Mouse (Mus musculus) CD4-positive helper T cell, adult 2 months (primary cell): Measurements from ENCODE around the gene Cdc20b.
A peak's percentile ranks its signal among the peaks of the same experiment; 100 is the strongest.

Source experiments
- DNase-seq: peaks from one replicate; pipeline ENCODE4 v3.0.0-alpha.2; 2012; ENCODE audit warnings: low read depth, missing footprints, low spot score

Gene Cdc20b

GRCm38 (mm10) chr13:113034950-113035421 is at the start of gene Cdc20b:
Cdc20b (plus strand) TSS chr13:113035111.
- peak; percentile 89 for DNase-seq

- no peak for DNase-seq
These were observed 49.1 kb upstream of the Cdc20b start for GRCm38 (mm10) chr13:112985605-112986450.

DNA sequence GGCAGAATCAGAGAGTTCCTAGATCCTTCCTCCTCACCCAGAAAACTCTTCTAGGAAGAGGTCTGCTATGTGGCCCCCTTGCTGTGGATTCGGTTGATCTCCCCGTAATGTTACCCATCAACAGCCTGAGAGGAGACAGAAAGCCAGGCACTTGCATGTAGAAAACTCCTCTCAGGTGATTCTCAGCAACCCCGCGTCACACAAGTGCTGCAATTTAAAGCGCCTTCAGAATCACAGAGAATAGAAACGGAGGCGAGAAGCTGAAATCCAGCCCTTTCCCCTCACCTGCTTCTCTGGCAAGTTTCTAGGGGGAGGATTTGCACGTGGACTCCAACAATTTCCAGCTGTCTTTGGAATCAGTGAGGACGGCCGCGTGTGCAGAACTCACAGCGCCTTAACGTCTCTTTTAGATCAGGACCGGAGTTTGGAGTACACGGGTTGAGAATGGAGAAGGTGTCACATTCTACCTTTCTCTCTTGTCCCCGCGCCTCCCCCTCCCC is 48.4 kb upstream of the Cdc20b start:
- no peak for DNase-seq

GRCm38 (mm10) chr13:112987532-112987943 is 47.4 kb upstream of the Cdc20b start, which contains the start of gene Ccno:
Ccno (plus strand) TSS chr13:112987802.
- DNase-seq: peak; percentile 97

GRCm38 (mm10) chr13:112987991-112988390 is 46.9 kb upstream of the Cdc20b start:
- DNase-seq: no peak

DNA sequence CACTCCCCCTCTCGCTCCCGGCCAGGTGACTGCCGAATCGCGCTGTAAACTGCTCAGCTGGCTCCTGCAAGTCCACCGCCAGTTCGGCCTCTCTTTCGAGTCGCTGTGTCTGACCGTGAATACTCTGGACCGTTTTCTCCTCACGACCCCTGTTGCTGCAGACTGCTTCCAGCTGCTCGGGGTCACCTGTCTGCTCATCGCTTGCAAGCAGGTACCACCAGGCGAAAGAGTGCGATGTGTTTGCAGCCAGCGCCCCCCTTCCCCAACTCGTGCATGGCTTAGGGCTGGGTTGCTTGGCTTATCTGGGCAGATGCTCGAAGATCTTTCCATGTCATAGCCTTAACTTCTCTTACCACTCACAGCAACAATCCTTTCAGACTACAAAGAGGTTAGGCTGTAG is 46.0 kb upstream of the Cdc20b start:
- DNase-seq: peak; percentile 24

DNA sequence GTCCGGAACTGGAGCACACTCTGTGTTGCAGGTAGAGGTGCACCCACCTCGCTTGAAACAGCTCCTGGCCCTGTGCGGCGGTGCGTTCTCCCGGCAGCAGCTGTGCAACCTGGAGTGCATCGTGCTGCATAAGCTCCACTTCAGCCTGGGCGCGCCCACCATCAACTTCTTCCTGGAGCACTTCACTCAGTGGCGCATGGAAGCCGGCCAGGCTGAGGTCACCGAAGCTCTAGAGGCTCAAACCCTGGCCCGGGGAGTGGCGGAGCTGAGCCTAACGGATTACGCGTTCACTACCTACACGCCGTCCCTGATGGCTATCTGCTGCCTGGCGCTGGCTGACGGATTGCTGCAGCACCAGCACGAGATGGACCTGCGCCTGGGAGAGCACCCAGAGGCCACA is 45.4 kb upstream of the Cdc20b start:
- no peak for DNase-seq

GRCm38 (mm10) chr13:112990346-112990745 is 44.6 kb upstream of the Cdc20b start:
- no peak for DNase-seq

- DNase-seq: peak; percentile 49
These were observed 41.3 kb upstream of the Cdc20b start, which contains the start of gene Mcidas for GRCm38 (mm10) chr13:112993531-112994152. Mcidas (plus strand) TSS chr13:112993845.

DNA sequence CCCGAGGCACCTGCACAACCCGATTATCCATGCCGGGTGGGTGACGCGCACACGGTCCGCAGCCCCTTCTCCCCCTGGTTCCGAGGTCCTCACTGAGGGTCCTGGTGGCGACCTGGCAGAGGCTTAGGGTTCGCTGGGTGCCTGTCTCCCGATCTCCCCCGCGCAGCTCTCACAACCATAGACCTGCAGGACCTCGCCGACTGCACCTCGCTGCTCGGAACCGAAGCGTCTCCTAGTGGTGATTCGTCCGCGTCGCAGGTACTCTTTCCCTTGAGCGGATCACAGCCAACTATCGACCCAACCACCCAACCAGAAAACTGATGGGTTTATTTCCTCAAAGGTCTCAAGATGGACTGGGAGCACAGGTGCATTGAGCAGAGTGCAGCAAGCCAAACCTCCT is 40.7 kb upstream of the Cdc20b start:
- peak; percentile 77 for DNase-seq

DNA sequence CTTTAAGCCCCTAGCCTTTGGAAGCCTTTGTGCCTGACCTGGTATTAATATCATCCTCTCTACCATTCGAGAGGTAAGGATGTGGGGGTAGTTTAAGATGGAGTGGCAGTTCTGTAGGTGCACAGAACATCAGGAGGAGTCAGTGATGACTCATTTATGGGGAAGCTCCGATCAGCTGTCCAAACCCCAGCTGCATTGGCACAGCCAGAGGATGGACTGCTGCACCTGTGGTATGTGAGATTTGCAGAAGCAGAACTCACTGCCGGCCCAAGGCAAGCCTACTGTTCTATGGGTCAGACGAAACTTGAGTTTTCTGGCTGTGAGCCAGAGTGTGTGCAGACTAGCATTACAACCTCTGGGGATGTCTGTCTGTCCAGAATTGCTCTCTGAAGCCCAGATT is 38.5 kb upstream of the Cdc20b start:
- DNase-seq: no peak

GRCm38 (mm10) chr13:112997369-112997768 is 37.5 kb upstream of the Cdc20b start:
- DNase-seq: no peak

DNA sequence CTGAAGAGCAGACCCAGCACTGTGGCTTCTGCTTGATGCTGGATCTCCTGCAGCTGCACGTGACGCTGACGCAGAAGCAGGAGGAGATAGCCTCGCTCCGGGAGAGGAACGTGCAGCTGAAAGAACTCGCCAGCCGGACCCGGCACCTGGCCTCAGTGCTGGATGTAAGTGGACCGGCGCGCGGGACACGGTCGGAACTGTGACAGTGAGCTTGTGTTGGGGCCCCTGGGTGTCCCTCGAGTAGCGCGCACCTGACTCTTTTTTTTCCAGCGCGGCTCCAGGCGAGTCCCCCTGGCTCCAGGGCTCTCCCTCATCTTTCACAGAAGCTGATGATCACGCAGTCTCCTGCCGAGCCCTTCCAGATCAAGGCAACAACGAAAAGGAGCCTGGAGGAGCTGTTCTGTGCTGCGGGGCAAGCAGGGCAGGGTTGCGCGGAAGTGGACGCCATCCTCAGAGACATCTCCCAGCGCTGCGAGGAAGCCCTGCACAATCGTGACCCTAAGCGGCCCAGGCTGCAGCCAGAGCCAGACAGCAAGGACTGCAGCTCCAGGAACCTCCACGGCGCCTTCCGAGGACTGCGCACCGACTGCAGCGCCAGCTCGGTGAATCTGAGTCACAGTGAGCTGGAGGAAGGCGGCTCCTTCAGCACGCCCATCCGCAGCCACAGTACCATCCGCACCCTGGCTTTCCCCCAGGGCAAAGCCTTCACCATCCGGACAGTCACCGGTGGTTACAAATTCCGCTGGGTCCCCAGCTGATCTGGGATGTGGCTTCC is 36.3 kb upstream of the Cdc20b start:
- peak; percentile 37 for DNase-seq

DNA sequence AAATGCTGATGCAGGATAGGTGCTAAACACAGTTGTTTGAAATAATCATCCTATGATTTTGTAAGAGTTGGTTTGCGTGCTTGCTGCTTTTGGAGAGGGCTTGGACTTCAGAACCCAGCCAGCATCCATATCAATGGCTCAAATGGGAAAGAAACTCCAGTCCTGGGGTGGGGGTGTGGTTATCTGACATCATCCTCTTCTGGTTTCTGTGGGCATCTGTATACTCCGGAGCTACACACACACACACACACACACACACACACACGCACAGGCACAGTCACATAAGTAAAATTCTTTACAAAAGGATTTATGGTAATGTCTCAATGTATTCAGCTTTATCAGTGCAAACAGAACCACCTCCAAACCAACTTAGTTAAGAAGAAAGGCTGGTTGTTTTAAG is 34.8 kb upstream of the Cdc20b start:
- no peak for DNase-seq

- no peak for DNase-seq
These were observed 34.2 kb upstream of the Cdc20b start for GRCm38 (mm10) chr13:113000576-113001318.

DNA sequence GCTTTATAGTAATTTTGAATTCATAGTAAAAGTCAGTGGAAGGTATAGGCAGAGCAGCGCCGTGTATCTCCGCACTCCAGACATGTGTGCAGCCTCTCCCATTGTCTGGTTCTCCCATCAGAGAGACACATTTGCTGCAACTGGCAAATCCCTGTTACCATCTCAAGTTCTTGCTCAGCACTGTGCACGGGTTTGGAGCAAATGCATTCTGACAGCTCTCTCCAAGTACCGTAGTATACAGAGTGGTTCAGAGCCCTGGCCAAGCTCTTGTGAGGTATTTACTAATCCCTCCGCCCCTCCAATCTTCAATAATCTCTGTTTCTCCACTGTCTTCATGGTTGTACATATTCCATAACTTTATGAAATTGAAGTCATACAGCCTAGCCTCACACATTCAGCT is 22.2 kb upstream of the Cdc20b start:
- DNase-seq: no peak

DNA sequence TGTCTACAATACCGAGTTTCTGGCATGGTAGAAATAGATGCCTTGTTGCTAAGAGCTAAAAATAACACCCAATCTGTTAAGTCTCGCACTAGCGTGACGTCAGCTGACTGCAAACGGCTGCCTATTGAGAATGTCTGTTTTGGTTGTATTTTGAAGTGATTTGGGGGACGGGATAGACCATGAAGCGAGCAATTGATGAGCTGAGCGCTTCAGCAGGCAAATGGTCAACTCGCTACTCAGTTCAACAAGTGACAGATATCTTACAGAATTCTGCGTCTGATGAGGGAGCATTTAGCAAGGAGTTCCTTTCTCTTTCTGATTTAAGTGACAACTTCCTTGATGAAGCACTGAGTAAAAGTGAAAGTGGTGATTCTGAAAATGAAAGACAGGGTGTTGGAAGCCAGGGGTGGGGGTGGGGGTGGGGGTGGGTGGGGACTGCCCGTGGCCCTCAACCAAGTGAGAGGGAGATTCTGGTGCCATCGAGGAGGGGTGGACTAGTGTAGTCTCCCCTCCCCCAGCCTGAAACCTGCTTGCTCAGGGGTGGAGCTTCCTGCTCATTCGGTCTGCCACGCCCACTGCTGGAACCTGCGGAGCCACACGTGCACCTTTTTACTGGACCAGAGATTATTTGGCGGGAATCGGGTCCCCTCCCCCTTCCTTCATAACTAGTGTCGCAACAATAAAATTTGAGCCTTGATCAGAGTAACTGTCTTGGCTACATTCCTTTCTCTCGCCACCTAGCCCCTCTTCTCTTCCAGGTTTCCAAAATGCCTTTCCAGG is 21.5 kb upstream of the Cdc20b start:
- peak; percentile 87 for DNase-seq

GRCm38 (mm10) chr13:113021521-113021920 is 13.4 kb upstream of the Cdc20b start:
- no peak for DNase-seq

GRCm38 (mm10) chr13:113022467-113022866 is 12.4 kb upstream of the Cdc20b start:
- no peak for DNase-seq
